Mouse (Mus musculus) T-cell, adult 2 months (primary cell): Measurements from ENCODE around the gene Notch2.
"Not testable (repeated sequence)": the region's sequence is repeated elsewhere in the genome, so short reads cannot be mapped to it uniquely, and the experiment has no call there.

ENCODE experiments used
- DNase-seq: peaks from one replicate; pipeline ENCODE4 v3.0.0; 2022; ENCODE audit warnings: low spot score

Gene Notch2

GRCm38 (mm10) chr3:98104851-98105471 is 91.6 kb downstream of the Notch2 start:
- DNase-seq, result no peak

DNA sequence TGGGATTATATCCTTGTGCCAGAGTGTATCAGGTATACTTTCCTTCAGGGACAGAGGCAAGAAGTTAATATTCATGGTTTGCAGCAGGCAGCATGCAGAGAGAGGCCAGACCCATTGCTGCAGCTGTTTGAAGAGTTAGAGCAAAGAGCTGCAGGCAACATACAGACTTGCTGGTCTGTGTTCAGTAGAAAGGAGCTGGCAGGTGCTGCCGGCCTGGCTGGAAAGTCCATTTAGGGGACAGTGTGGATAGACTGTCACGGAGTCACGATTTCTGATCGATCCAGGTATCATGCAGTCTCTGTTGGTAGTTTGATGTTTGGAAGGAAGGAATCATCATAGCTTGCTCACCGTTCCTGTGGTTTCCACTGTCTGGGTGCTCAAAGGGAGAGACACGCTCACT is 92.2 kb downstream of the Notch2 start:
- no peak for DNase-seq

DNA sequence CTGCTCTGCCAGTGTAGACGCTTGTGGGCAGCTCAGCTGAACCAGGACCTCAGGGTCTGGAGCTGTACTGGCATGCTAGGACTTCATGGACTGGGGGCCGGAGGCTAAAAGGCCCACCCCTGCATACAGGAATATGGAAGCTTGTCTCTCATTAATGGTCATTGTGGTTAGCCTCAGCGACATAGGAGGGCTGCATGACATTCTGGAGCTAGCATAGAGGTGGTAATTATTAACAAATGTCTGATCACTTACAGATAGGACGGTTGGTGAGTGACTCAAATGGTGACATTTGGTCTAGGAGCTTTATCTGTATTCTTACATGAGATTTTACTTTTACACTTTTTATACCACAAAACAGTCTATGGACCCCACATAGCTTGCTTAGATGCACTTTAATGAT is 92.8 kb downstream of the Notch2 start:
- no peak for DNase-seq

DNA sequence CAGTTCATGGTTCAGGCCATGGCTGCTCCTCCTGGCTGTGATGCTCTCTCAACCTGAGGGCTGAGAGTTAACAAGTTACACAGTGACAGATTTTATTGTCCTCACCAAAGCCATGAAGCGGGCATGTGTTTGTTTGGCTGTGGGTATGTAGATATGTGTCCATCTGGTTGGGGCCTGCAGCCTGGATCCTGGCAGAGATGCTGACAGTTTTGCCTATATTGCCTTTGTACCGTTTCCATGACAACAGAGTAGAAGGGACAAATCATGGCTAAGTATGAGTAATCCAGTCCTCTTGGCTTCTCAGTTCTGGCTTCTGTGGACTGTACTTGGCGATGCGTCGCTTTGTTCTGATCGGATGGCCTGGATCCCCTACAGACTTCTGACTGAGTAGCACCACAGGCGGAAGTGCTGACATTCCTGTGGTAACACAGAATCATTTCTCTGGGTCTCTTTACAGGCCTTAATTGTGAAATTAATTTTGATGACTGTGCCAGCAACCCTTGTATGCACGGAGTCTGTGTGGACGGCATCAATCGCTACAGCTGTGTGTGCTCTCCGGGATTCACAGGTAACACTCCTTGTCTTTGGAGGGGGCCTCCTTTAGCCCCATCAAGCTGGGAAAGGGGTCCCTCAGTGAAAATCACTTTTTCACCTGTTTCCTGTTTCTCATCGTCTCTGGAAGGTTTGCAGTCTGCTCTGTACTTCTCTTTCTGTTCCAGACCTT is 93.4 kb downstream of the Notch2 start:
- no peak for DNase-seq

DNA sequence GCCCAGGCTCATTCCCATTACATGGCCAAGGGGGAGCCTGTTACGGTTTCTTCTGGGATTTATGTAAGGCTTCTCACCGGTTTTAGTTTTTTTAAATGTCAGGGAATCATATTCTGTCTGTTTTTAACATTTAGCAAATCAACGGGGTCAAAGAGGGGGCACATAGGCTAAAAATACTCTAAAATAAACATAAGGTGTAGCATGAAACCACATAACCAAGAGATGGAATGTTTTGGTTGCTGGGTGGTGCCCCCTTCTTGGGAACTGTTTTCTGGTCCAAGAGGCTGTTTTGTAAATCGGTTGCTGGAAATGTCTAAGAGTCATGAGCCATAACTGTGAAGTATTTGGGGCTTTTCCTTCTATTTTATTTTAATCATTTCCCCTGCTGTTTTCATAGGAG is 95.1 kb downstream of the Notch2 start:
- no peak for DNase-seq

GRCm38 (mm10) chr3:98108866-98109265 is 95.5 kb downstream of the Notch2 start:
- no peak for DNase-seq

GRCm38 (mm10) chr3:98110610-98111009 is 97.3 kb downstream of the Notch2 start:
- DNase-seq, result no peak

DNA sequence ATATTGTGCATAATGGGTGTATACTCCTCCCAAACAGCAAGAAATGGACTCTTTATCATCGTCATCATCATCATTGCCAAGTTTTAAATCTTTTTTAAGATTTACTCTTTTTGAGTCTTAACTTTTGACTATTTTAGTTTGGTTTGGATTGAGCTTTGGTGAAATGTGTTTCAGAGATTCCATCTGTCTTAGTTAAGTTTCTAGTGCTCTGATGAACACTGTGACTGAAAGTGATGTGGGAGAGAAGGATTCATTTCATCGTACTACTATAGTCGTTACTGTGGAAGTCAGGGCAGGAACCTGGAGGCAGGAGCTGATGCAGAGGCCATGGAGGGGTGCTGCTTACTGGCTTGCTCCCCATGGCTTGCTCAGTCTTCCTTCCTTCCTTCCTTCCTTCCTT is 104.9 kb downstream of the Notch2 start:
- DNase-seq, result no peak

DNA sequence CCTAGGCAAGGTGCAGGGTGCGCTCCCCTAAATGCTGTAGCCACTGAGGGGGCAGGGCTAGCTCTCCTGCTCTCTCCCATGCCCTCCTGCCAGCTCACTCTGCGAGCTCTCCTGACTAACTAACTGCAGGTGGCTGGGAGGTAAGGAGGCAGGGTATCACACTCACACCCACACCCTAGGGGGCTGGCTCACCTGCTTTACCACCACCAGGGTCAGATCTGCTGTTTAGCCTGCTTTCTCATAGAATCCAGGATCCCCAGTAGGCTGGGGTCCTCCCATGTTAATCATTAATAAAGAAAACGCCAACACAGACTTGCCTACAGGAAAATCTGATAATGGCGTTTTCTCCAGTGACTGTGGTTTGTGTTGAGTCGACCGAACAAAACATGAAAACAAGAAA is 106.0 kb downstream of the Notch2 start:
- DNase-seq, result no peak

GRCm38 (mm10) chr3:98120884-98121283 is 107.6 kb downstream of the Notch2 start:
- no peak for DNase-seq

GRCm38 (mm10) chr3:98127775-98128174 is 114.4 kb downstream of the Notch2 start:
- no peak for DNase-seq

GRCm38 (mm10) chr3:98128716-98129115 is 115.4 kb downstream of the Notch2 start:
- DNase-seq, result no peak

- DNase-seq, result not testable (repeated sequence)
These were observed 118.8 kb downstream of the Notch2 start for GRCm38 (mm10) chr3:98132140-98132539.

DNA sequence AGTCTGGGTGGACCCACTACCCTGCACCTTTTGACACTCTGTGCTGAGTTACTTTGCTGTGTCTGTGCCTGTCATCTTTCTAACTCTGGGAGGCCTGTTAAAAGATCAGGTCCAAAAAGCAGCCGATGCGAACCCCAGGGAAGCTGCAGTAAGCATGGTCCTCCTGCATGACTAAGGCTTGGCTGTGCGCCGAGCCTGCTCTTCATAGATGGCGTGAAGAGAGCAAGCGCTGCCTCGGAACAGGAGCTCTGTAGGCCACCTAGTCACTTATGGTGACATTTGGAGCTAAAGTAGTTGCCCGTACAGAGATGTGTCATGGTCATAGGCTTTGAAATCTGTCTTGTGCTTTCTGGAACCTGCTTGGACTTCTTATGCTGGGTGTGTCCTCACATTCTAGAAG is 119.3 kb downstream of the Notch2 start:
- DNase-seq, result no peak

DNA sequence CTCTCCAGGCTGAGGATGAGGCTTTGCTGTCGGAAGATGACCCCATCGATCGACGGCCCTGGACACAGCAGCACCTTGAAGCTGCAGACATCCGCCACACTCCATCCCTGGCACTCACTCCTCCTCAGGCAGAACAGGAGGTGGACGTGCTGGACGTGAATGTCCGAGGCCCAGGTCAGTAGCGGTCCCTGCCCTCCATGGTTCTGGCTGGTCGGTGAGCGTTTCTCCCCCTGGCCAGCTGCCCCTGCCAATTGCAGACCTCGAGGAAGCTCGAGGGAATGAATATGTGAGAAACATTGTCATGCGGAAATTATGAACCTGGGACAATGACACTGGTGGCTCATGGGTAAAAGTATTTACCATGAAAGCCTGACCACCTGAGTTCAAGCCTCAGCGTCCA is 128.1 kb downstream of the Notch2 start:
- DNase-seq, result no peak

DNA sequence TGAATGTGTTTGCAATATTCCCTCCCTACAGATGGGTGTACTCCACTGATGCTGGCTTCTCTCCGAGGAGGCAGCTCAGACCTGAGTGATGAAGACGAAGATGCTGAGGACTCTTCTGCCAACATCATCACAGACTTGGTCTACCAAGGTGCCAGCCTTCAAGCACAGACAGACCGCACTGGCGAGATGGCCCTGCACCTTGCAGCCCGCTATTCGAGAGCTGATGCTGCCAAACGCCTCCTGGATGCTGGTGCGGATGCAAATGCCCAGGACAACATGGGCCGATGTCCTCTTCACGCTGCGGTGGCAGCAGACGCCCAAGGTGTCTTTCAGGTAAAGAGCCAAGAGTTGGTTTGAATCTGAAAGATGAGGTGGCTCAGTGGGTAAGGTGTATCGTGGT is 129.5 kb downstream of the Notch2 start:
- no peak for DNase-seq

DNA sequence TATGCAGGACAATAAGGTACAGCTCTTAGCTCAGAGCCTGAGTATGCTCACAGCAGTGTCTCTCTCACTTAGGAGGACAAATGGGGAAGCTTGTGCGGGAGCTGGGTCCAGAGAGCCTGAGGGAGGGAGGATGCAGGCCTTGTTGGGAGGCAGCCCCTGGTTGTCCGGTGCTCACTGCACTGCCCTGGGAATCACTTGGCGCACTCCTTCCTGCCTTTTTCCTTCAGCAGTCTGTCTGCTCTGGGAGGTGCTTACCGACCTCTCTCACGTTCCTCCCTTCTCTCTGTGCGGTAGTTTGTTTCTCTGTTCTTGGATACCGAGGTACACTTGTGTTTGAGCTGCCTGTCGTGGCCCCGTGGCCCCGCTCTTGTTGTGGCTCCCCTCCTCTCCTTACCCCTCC is 131.9 kb downstream of the Notch2 start:
- no peak for DNase-seq

DNA sequence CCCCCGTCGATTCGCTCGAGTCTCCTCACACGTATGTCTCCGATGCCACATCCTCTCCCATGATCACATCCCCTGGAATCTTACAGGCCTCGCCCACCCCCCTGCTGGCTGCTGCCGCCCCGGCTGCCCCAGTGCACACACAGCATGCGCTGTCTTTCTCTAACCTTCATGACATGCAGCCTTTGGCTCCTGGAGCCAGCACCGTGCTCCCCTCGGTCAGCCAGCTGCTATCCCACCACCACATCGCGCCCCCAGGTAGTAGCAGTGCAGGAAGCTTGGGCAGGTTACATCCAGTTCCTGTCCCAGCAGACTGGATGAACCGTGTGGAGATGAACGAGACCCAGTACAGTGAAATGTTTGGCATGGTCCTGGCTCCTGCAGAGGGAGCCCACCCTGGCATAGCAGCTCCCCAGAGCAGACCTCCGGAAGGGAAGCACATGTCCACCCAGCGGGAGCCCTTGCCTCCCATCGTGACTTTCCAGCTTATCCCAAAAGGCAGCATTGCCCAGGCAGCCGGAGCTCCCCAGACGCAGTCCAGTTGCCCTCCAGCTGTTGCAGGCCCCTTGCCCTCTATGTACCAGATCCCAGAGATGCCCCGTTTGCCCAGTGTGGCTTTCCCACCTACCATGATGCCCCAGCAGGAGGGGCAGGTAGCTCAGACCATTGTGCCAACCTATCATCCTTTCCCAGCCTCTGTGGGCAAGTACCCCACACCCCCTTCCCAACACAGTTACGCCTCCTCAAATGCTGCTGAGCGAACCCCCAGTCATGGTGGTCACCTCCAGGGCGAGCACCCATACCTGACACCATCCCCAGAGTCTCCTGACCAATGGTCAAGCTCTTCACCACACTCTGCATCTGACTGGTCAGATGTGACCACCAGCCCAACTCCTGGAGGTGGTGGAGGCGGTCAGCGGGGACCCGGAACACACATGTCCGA is 133.4 kb downstream of the Notch2 start:
- no peak for DNase-seq

- DNase-seq, result no peak
These were observed 134.4 kb downstream of the Notch2 start for GRCm38 (mm10) chr3:98147706-98148105.

DNA sequence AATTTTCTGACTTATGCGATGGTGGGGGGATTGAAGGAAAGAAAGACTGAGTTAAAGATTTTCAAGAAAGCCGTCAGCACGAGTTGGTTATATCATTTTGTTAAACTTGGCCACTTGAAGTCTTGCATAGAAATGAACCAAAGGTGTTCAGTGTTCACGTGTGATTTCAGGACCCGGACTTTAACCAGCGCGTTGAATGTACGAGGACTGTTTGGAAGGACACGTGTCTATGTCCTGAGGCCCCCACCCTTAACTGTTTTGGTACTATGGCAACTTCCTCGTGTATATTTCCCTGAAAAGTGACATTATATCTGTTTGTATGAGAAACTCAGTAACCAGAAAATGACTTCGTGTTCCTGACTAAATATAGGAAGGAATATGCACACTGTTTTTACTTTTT is 136.6 kb downstream of the Notch2 start:
- DNase-seq, result no peak

DNA sequence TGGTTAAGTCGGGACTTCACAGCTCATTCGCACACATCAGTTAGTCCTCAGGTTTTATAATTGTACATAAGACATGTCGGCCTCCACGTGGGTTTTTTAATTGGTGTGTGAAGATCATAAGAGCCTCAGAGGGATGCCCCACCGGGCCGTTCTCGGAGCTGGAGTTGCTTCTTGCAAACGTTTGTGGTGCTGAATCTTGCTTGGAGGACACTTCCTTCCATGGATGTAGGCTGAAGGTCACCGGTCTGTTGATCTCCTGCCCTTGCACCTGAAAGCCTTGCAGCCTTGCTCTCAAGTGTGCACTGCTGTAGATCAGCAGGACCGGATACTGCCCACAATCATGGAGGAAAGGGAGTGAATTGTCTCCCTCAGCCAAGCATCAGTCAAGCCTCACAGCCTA is 137.7 kb downstream of the Notch2 start:
- no peak for DNase-seq

- no peak for DNase-seq
These were observed 140.1 kb downstream of the Notch2 start for GRCm38 (mm10) chr3:98153460-98153859.

DNA sequence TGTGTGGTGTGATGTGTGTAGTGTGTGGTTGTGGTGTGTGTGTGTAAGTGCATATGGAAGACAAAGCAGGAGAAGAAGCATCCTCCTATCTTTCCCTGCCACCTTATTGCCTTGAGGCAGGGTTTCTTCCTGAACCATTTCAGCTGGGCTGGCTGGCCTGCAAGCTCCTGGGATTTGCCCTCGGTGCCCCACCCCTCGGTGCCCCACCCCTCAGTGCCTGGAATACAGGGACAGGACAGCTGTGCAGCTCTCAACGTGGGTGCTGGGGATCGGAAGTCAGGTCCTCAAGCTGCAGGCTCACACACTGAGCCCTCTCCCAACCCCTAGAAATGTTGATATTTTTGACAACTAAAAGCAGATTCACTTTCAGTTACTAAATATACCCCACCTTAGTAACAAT is 142.8 kb downstream of the Notch2 start:
- DNase-seq, result no peak
